Mouse (Mus musculus) embryonic facial prominence, embryonic 11.5 days (tissue): ENCODE results near the gene Sys1. TPM values are rescaled to one million over a fixed set of nuclear protein-coding genes. Genes with fewer than 3 reads are reported as not detected.

Source experiments
- ATAC-seq: fragments of 200-750 bp; cut with Nextera tagmentation; replicated peaks from 2 replicates; pipeline ENCODE4 v1.8.0; 2017; ENCODE audit warnings: low read depth; ENCODE audit not compliant: insufficient number of reproducible peaks, low FRiP score, low TSS enrichment
- DNase-seq: peaks from one replicate; pipeline ENCODE4 v3.0.0-alpha.2; 2015; ENCODE audit warnings: low spot score
- H3K27ac ChIP-seq: fragments of 300-500 bp; sonication (generic); replicated peaks from 2 replicates; pipeline ENCODE4 v1.5.1; 2014; ENCODE audit warnings: mild to moderate bottlenecking, low read depth, low read length, control low read depth
- H3K27me3 ChIP-seq: fragments of 300-500 bp; sonication (generic); 2 replicates; pipeline ENCODE4 v1.6.1; 2014; ENCODE audit warnings: mild to moderate bottlenecking, low read length, moderate library complexity, mixed read lengths; ENCODE audit not compliant: control insufficient read depth, insufficient read depth
- H3K36me3 ChIP-seq: fragments of 300-500 bp; sonication (generic); replicated peaks from 2 replicates; pipeline ENCODE4 v1.6.1; 2014; ENCODE audit warnings: low read depth, mild to moderate bottlenecking, low read length, moderate library complexity, mixed read lengths; ENCODE audit not compliant: control insufficient read depth, insufficient read depth
- H3K4me1 ChIP-seq: fragments of 300-500 bp; sonication (generic); 2 replicates; pipeline ENCODE4 v1.6.1; 2014; ENCODE audit warnings: low read length, mixed read lengths; ENCODE audit not compliant: control insufficient read depth, insufficient read depth
- H3K4me2 ChIP-seq: fragments of 300-500 bp; sonication (generic); 2 replicates; pipeline ENCODE4 v1.6.1; 2014; ENCODE audit warnings: low read depth, mild to moderate bottlenecking, control low read depth, low read length, moderate library complexity
- H3K4me3 ChIP-seq: fragments of 300-500 bp; sonication (generic); 2 replicates; pipeline ENCODE4 v1.5.1; 2014; ENCODE audit warnings: low read depth, low read length, control low read depth
- H3K9ac ChIP-seq: fragments of 300-500 bp; sonication (generic); replicated peaks from 2 replicates; pipeline ENCODE4 v1.6.1; 2014; ENCODE audit warnings: mild to moderate bottlenecking, control low read depth, low read length
- H3K9me3 ChIP-seq: fragments of 300-500 bp; sonication (generic); replicated peaks from 2 replicates; pipeline ENCODE4 v1.6.1; 2016; ENCODE audit warnings: mild to moderate bottlenecking, low read length, inconsistent platforms, mixed read lengths; ENCODE audit not compliant: control insufficient read depth
- WGBS: fragments of 180-500 bp; shearing (Covaris S2); extraction: QIAGEN DNeasy Blood & Tissue Kit; methylation state at CpG from one replicate; pipeline ENCODE4 v1.1.7; 2014; 5-methylcytosine and 5-hydroxymethylcytosine counted together
- polyA plus RNA-seq: library from polyadenylated mRNA; unstranded; fragments of >200 nt; fragmentation: Nextera tagmentation; extraction: Ambion mirVana; gene quantifications from 2 replicates; pipeline ENCODE4 v1.2.1, GENCODE M21; 2014

Sys1 gene
- 53.3 and 58.3 TPM in 2 replicates for polyA plus RNA-seq

DNA sequence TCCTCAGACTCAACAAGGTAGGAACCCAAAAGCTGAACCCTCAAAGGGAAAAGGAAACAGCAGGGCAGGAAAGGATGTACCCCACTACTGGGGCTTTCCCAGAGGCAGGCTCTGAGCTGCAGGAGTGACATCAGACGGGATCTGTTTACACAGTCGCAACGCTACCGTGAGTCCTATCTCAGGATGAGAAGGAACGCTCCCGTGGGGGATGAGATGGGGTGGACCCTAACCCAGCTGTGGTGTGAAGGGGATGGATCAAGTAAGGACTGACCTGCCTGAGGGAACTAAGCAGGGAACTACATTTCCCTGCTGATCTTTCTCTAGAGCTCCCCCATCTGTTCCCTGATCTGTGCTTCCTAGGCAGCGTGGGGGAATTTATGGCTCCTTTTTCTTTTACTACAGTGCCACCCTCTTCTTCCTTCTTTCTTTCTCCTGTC, at the start of gene Sys1:
Sys1 (plus strand) TSS at position 101 of the 437 bp plus-strand sequence.
- Histone ChIP-seq H3K4me3 (0 out of 2 replicates have a peak within 1 kb of the TSS, but pooled peaks have one; percentile 3), H3K4me2 (peak within 1 kb of the TSS; percentile 25; the same call in 1 of the 2 replicates), H3K9ac (peak within 1 kb of the TSS; percentile 51), H3K27ac (no peak within 1 kb of the TSS), H3K4me1 (no peaks in the 10 kb centered on the region; the same call in 1 of the 2 replicates), H3K27me3 (no peaks in the 10 kb centered on the region), H3K9me3 (no peaks in the 10 kb centered on the region), H3K36me3 (no peaks in the 10 kb centered on the region)
- 2% methylated on average over 7 of the region's 7 CpGs for WGBS
- DNase-seq (no peak), ATAC-seq (no peak)

DNA sequence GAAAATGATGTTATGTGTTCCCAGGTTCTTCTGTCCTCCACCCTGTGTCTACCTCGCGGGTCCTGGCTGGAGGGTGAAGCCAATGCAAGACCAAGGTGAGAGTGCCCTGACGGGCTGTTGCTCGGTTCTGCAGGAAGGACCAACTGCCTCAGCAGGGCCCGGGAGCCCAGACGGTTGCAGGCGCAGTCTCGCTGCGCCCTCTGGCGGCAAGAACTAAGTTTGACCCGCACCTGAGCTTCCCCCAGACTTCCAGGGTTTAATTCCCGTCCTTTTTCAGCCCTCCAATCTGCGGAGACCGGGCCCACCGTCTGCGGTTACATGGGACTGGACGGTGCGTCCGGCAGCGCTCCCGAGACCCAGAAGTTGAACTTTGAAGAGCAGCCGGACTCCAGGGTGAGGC, 49.1 kb upstream of the Sys1 start:
- DNase-seq (peak; percentile 87), ATAC-seq (no peak)
- no peak overlapping the region; the same call in 1 of the 2 replicates for H3K4me2 ChIP-seq
- H3K27ac ChIP-seq = no peak overlapping the region
- H3K27me3 ChIP-seq = peaks cover 62% of the 10 kb centered on the region
- H3K36me3 ChIP-seq = no peaks in the 10 kb centered on the region
- no peak overlapping the region for H3K9ac ChIP-seq
- H3K9me3 ChIP-seq = no peaks in the 10 kb centered on the region
- 0 out of 2 replicates have a peak, but pooled peaks cover 4% of the 10 kb centered on the region for H3K4me1 ChIP-seq
- WGBS = 1% methylated on average over 22 of the region's 22 CpGs
- no peak overlapping the region for H3K4me3 ChIP-seq

DNA sequence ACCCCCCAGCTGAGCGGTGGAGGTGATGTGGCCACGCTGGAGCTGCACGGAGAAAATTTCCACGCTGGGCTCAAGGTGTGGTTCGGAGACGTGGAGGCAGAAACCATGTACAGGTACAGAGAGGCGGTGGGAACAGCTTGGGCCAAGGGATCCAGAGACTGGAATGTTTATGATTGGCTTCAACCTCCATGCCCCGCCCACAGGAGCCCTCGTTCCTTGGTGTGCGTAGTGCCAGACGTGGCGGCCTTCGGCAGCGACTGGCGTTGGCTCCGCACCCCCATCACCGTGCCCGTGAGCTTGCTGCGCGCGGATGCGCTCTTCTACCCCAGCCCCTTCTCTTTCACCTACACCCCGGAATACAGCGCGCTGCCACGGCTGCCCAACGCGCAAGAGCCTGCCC, 42.6 kb upstream of the Sys1 start:
- Histone ChIP-seq H3K27me3 (peaks cover 11% of the 10 kb centered on the region), H3K27ac (no peak overlapping the region), H3K9ac (no peak overlapping the region; the same call in 1 of the 2 replicates), H3K9me3 (no peaks in the 10 kb centered on the region), H3K36me3 (no peaks in the 10 kb centered on the region), H3K4me2 (peak overlapping the region; percentile 34), H3K4me1 (no peaks in the 10 kb centered on the region; the same call in 1 of the 2 replicates), H3K4me3 (no peak overlapping the region)
- ATAC-seq = no peak
- DNase-seq = no peak
- WGBS = 20% methylated on average over 28 of the region's 28 CpGs

DNA sequence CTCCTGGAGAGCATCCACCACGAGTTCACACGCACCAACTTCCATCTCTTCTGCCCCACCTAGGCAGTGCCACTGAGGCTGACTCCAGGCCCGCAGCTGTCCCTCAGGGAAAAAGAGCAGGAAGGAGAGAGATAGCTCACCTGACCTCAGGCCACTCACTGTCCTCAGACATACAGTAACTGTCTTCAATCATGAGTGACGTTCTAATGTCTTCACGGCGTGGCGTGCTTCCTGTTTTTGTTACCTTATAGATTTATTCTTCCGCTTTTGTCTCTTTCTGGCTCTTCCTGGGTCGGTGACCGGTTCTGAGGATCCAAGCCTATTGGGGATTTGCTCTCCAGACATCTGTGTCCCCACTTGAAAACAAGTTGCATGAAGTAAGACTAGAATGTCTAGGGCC, 42.2 kb upstream of the Sys1 start:
- Histone ChIP-seq H3K4me3 (no peak overlapping the region), H3K27ac (no peak overlapping the region), H3K9me3 (no peaks in the 10 kb centered on the region), H3K27me3 (peaks cover 7% of the 10 kb centered on the region), H3K4me2 (peak overlapping the region; percentile 34), H3K36me3 (no peaks in the 10 kb centered on the region), H3K9ac (no peak overlapping the region), H3K4me1 (no peaks in the 10 kb centered on the region; the same call in 1 of the 2 replicates)
- DNase-seq (no peak), ATAC-seq (no peak)
- WGBS = 71% methylated on average over 10 of the region's 10 CpGs

DNA sequence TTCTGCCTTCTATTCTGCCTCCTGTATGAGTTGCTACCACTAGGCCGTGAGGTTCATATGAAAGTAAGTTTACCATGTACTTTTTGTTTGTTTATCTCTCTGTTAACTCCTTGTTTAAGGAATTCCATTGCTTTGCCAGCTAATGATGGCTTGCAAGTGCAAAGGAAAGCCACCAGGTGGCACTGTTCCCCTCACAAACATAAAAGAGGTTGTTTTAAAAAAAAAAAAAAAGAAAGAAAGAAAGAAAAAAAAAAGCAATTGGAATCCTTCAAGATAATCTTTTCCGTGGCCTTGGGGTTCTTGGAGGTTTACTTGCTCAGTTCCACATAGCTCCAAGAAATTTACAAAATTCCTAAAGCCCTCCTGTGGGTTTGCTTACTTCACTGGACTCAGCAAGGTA, 39.6 kb upstream of the Sys1 start:
- Histone ChIP-seq H3K4me3 (no peak overlapping the region), H3K36me3 (no peaks in the 10 kb centered on the region), H3K4me2 (no peak overlapping the region), H3K4me1 (no peaks in the 10 kb centered on the region; the same call in 1 of the 2 replicates), H3K27me3 (no peaks in the 10 kb centered on the region; the same call in 1 of the 2 replicates), H3K27ac (no peak overlapping the region), H3K9ac (no peak overlapping the region), H3K9me3 (no peaks in the 10 kb centered on the region)
- ATAC-seq (no peak), DNase-seq (peak; percentile 71)
- WGBS = 1% methylated on average over 2 of the region's 2 CpGs

DNA sequence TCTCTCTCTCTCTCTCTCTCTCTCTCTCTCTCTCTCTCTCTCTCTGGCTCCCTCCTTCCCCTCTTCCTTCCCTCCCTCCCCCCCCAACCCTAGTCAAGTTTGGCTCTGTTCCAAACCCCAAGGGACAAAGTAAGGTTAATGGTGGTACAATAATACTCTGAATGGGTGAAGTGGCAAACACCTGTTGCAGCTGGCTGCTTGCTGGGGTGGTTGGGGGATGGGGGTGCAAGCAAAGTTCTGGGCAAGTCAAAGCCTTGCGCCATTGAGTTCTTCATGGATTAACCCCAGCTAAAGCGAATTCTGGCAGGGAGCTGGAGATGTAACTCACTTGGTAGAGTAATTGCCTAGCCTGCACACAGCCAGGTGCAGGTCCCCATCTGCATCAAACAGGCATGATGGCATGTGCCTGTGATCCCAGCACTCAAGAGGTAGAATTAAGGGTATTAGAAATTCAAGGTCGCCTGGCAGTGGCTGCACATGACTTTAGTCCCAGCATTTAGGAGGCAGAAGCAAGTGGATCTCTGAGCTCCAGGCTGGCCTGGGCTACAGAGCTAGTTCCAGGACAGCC, 38.4 kb upstream of the Sys1 start:
- DNase-seq = no peak
- WGBS = 21% methylated on average over 3 of the region's 3 CpGs
- no peaks in the 10 kb centered on the region for H3K9me3 ChIP-seq
- H3K4me3 ChIP-seq = no peak overlapping the region
- H3K27me3 ChIP-seq = no peaks in the 10 kb centered on the region; the same call in 1 of the 2 replicates
- H3K9ac ChIP-seq = no peak overlapping the region
- H3K4me1 ChIP-seq = no peaks in the 10 kb centered on the region; the same call in 1 of the 2 replicates
- H3K36me3 ChIP-seq = no peaks in the 10 kb centered on the region
- no peak overlapping the region for H3K4me2 ChIP-seq
- ATAC-seq = no peak
- H3K27ac ChIP-seq = no peak overlapping the region

DNA sequence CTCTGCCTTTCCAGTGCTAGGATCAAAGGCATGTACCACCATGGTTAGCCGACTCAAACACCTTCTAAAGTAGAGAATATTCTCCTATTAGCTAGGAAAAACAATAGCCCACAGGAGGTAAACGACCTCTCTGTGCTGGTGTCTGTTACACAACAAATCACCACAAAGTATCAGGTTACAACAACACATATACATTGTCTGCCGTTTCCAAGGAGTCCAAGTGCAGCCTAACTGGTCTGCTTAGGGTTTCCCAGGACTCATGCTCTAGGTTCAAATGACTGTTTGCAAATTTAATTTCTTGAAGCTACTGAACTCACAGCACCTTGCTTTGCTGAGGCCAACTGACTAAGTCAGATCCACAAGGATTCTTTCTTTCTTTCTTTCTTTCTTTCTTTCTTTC, 37.3 kb upstream of the Sys1 start:
- Histone ChIP-seq H3K4me2 (no peak overlapping the region), H3K36me3 (no peaks in the 10 kb centered on the region), H3K27me3 (no peaks in the 10 kb centered on the region), H3K4me3 (no peak overlapping the region), H3K9ac (no peak overlapping the region), H3K9me3 (no peaks in the 10 kb centered on the region), H3K27ac (no peak overlapping the region), H3K4me1 (no peaks in the 10 kb centered on the region)
- DNase-seq = no peak
- ATAC-seq = no peak
- WGBS = 7% methylated on average over 3 of the region's 3 CpGs

DNA sequence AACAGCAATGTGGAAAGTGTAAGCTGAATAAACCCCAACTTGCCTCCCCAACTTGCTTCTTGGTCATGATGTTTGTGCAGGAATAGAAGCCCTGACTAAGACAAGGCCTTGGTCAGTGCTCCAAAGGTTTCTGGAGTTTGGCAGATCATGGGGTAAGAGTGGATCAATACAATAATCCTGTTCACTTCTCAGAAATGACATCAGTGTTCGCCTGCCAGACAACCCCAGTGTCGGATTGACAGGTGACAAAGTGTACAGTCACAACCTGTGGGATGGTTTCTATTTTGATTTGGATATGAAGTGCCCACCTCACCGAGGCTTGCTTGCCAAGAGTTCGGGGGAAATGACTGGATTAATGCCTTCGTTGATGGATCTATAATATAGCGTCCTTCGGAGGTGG, 35.5 kb upstream of the Sys1 start:
- Histone ChIP-seq H3K36me3 (no peaks in the 10 kb centered on the region), H3K9me3 (no peaks in the 10 kb centered on the region), H3K9ac (no peak overlapping the region), H3K4me2 (no peak overlapping the region), H3K27me3 (no peaks in the 10 kb centered on the region), H3K4me3 (no peak overlapping the region), H3K4me1 (no peaks in the 10 kb centered on the region), H3K27ac (no peak overlapping the region)
- ATAC-seq (no peak), DNase-seq (no peak)
- WGBS = 92% methylated on average over 7 of the region's 7 CpGs
